Comparison of ENCODE assay signal across 20 mouse cellular contexts in genomic region chr2:26543155-26543554, GRCm38 (mm10). TPM values are rescaled to one million over a fixed set of nuclear protein-coding genes. Genes with fewer than 3 reads are reported as not detected.
DNase-seq lines count a peak whose midpoint lies in the region; ATAC-seq and TF ChIP-seq lines count a peak whose summit lies in the region.
"Had no signal": no experiment of that assay in that cellular context is flagged by ENCODE, and none has a peak within 500 bp of the region (broad histone marks: within the 10 kb centered on the region; RNA-seq: fewer than 3 reads in every experiment).

No protein-coding gene starts in this region.

- peak; percentile 47 for DNase-seq in adrenal gland, postnatal 14 days
- DNase-seq in adrenal gland, adult 18-20 months (ENCODE audit: low spot score in 2 of 2): no peak
- peak; percentile 78 for DNase-seq in kidney, adult 2 months
- DNase-seq in limb, embryonic 10.5 days (ENCODE audit: low spot score): no peak
- no peak for DNase-seq in left cerebral cortex, adult 11 months (ENCODE audit: low spot score)
- DNase-seq: cerebellum, adult 8-10 months; midbrain, embryonic 14.5 days; right cerebral cortex, postnatal 4 days had no signal

- H3K9me3 ChIP-seq in kidney, embryonic 16.5 days (ENCODE audit: low read length): no peaks in the 10 kb centered on the region
- no peaks in the 10 kb centered on the region for H3K9me3 ChIP-seq in heart, embryonic 14.5 days (ENCODE audit: control insufficient read depth, low read length)
- H3K9me3 ChIP-seq in limb, embryonic 10.5 days (replicated peaks): no peaks in the 10 kb centered on the region
- H3K9me3 ChIP-seq in intestine, embryonic 16.5 days (ENCODE audit: control insufficient read depth, low read length): no peaks in the 10 kb centered on the region
- H3K9me3 ChIP-seq: embryonic facial prominence, embryonic 10.5 days; forebrain, embryonic 15.5 days; intestine, embryonic 15.5 days; stomach, embryonic 15.5 days had no signal

- TF ChIP-seq POLR2A in kidney, adult 2 months (IDR thresholded peaks at IDR 0.05; ENCODE audit: low read depth, low read length): no peak

- TF ChIP-seq CTCF in kidney, adult 2 months (conservative IDR thresholded peaks at IDR 0.05; ENCODE audit: insufficient read depth, insufficient read length, low read depth, low read length): no peak

- peak overlapping the region; percentile 37; the same call in 1 of the 2 replicates for H3K27ac ChIP-seq in kidney, adult 2 months (ENCODE audit: insufficient read depth, low read depth, low read length)
- H3K27ac ChIP-seq in kidney, embryonic 16.5 days (ENCODE audit: low read length): no peak overlapping the region
- H3K27ac ChIP-seq in heart, embryonic 14.5 days (replicated peaks in 1 of 2; ENCODE audit: control insufficient read depth in 1 of 2, insufficient read depth in 1 of 2, low read depth in 2 of 2, low read length in 2 of 2): peak overlapping the region; percentile 15 to 54; a peak in 3 of 4 replicates
- 0 out of 2 replicates have a peak overlapping the region, but pooled peaks have one; percentile 16 for H3K27ac ChIP-seq in limb, embryonic 10.5 days
- no peak overlapping the region for H3K27ac ChIP-seq in intestine, embryonic 16.5 days (ENCODE audit: low read length)
- H3K27ac ChIP-seq: embryonic facial prominence, embryonic 10.5 days; forebrain, embryonic 15.5 days; intestine, embryonic 15.5 days; stomach, embryonic 15.5 days had no signal

- WGBS in kidney, adult 2 months: 52% methylated on average over 4 of the region's 4 CpGs
- WGBS in kidney, embryonic 16.5 days: 63% methylated on average over 4 of the region's 4 CpGs
- 44% methylated on average over 4 of the region's 4 CpGs for WGBS in heart, embryonic 14.5 days
- WGBS in limb, embryonic 10.5 days: 81% methylated on average over 4 of the region's 4 CpGs
- 72% methylated on average over 4 of the region's 4 CpGs for WGBS in intestine, embryonic 16.5 days

- H3K4me1 ChIP-seq in kidney, adult 2 months (ENCODE audit: control insufficient read depth, insufficient read depth, low read length): peaks cover 12% of the 10 kb centered on the region; the same call in 1 of the 2 replicates
- peaks cover 40% of the 10 kb centered on the region for H3K4me1 ChIP-seq in kidney, embryonic 16.5 days (ENCODE audit: insufficient read depth, low read length)
- peaks cover 28 to 32% of the 10 kb centered on the region in 2 experiments for H3K4me1 ChIP-seq in heart, embryonic 14.5 days (ENCODE audit: control insufficient read depth in 2 of 2, insufficient read depth in 2 of 2, low read length in 2 of 2)
- peaks cover 50% of the 10 kb centered on the region for H3K4me1 ChIP-seq in limb, embryonic 10.5 days
- H3K4me1 ChIP-seq in intestine, embryonic 16.5 days (ENCODE audit: control insufficient read depth, insufficient read depth, low read length): peaks cover 7% of the 10 kb centered on the region; the same call in 1 of the 2 replicates

- ATAC-seq in kidney, embryonic 16.5 days (ENCODE audit: low FRiP score, low TSS enrichment): no peak
- no peak for ATAC-seq in heart, embryonic 14.5 days (ENCODE audit: insufficient number of reproducible peaks, insufficient read depth, low FRiP score, low read depth)
- ATAC-seq in intestine, embryonic 16.5 days: no peak
- ATAC-seq: forebrain, embryonic 15.5 days; intestine, embryonic 15.5 days had no signal

- H3K27me3 ChIP-seq in kidney, adult 2 months (replicated peaks; ENCODE audit: control insufficient read depth, insufficient read depth, low read length): no peaks in the 10 kb centered on the region
- H3K27me3 ChIP-seq in kidney, embryonic 16.5 days (ENCODE audit: insufficient read depth, low read length): no peaks in the 10 kb centered on the region
- no peaks in the 10 kb centered on the region for H3K27me3 ChIP-seq in heart, embryonic 14.5 days (ENCODE audit: control insufficient read depth, insufficient read depth, low read length)
- peaks cover 5% of the 10 kb centered on the region; the same call in 1 of the 2 replicates for H3K27me3 ChIP-seq in limb, embryonic 10.5 days (ENCODE audit: low read depth, poor library complexity, severe bottlenecking)
- 0 out of 2 replicates have a peak, but pooled peaks cover under 1% of the 10 kb centered on the region for H3K27me3 ChIP-seq in intestine, embryonic 16.5 days (replicated peaks; ENCODE audit: control insufficient read depth, insufficient read depth, low read length)
- H3K27me3 ChIP-seq: forebrain, embryonic 15.5 days; stomach, embryonic 15.5 days had no signal

- H3K36me3 ChIP-seq in kidney, adult 2 months (ENCODE audit: control insufficient read depth, insufficient read depth, low read length): no peaks in the 10 kb centered on the region
- H3K36me3 ChIP-seq in kidney, embryonic 16.5 days (ENCODE audit: insufficient read depth, low read length): no peaks in the 10 kb centered on the region
- H3K36me3 ChIP-seq in heart, embryonic 14.5 days (ENCODE audit: control insufficient read depth, insufficient read depth, low read length): no peaks in the 10 kb centered on the region
- no peaks in the 10 kb centered on the region for H3K36me3 ChIP-seq in limb, embryonic 10.5 days
- no peaks in the 10 kb centered on the region for H3K36me3 ChIP-seq in intestine, embryonic 16.5 days (ENCODE audit: control insufficient read depth, insufficient read depth, low read length)
- H3K36me3 ChIP-seq: embryonic facial prominence, embryonic 10.5 days; forebrain, embryonic 15.5 days; intestine, embryonic 15.5 days; stomach, embryonic 15.5 days had no signal

- no peak overlapping the region for H3K4me3 ChIP-seq in kidney, adult 2 months (ENCODE audit: insufficient read depth, low read depth, low read length)
- H3K4me3 ChIP-seq in kidney, embryonic 16.5 days (ENCODE audit: low read length): no peak overlapping the region
- H3K4me3 ChIP-seq in heart, embryonic 14.5 days (ENCODE audit: control insufficient read depth in 1 of 2, insufficient read depth in 1 of 2, low read depth in 1 of 2, low read length in 2 of 2): no peak overlapping the region
- no peak overlapping the region for H3K4me3 ChIP-seq in limb, embryonic 10.5 days
- no peak overlapping the region for H3K4me3 ChIP-seq in intestine, embryonic 16.5 days (ENCODE audit: low read length)
- H3K4me3 ChIP-seq: embryonic facial prominence, embryonic 10.5 days; forebrain, embryonic 15.5 days; intestine, embryonic 15.5 days; stomach, embryonic 15.5 days had no signal

- H3K4me2 ChIP-seq in kidney, embryonic 16.5 days (replicated peaks; ENCODE audit: low read depth, low read length): no peak overlapping the region
- no peak overlapping the region for H3K4me2 ChIP-seq in heart, embryonic 14.5 days (ENCODE audit: low read length)
- H3K4me2 ChIP-seq in intestine, embryonic 16.5 days (ENCODE audit: low read depth, low read length): no peak overlapping the region
- H3K4me2 ChIP-seq: forebrain, embryonic 15.5 days; intestine, embryonic 15.5 days; stomach, embryonic 15.5 days had no signal

- H3K9ac ChIP-seq in kidney, embryonic 16.5 days (replicated peaks; ENCODE audit: low read length): no peak overlapping the region
- no peak overlapping the region for H3K9ac ChIP-seq in heart, embryonic 14.5 days (ENCODE audit: low read length)
- H3K9ac ChIP-seq in intestine, embryonic 16.5 days (ENCODE audit: low read depth, low read length): no peak overlapping the region
- H3K9ac ChIP-seq: forebrain, embryonic 15.5 days; intestine, embryonic 15.5 days; stomach, embryonic 15.5 days had no signal

RNA-seq across cellular contexts. Expression of gene Notch1, which starts 26.7 kb away (rescaled TPM):
- 27.5 and 35.7 TPM in 2 replicates for total RNA-seq in adrenal gland, postnatal 14 days (2021)
- 10 to 100 TPM; 21.5 to 22.0 TPM for total RNA-seq in adrenal gland, adult 18-20 months (2021)
- polyA plus RNA-seq in kidney, adult 2 months (2012; rRNA removed): 16.1 and 17.7 TPM in 2 replicates
- polyA plus RNA-seq in kidney, embryonic 16.5 days (2015; fragmentation: Nextera tagmentation; extraction: Ambion mirVana): 23.7 and 27.0 TPM in 2 replicates
- polyA plus RNA-seq in heart, embryonic 14.5 days (2014; fragmentation: Nextera tagmentation; extraction: Ambion mirVana): 21.2 and 21.6 TPM in 2 replicates
- 8.5 and 11.8 TPM in 2 replicates for polyA plus RNA-seq in limb, embryonic 10.5 days (2016; fragmentation: Nextera tagmentation; extraction: Ambion mirVana)
- polyA plus RNA-seq in intestine, embryonic 16.5 days (2015; fragmentation: Nextera tagmentation; extraction: Ambion mirVana): 7.4 and 8.4 TPM in 2 replicates

RNA-seq across cellular contexts. Expression of gene Egfl7, which starts 36.7 kb away (rescaled TPM):
- total RNA-seq in adrenal gland, postnatal 14 days (2021): 217 and 247 TPM in 2 replicates
- 100 to 1,000 TPM in 1 of 2 experiments, 10 to 100 TPM in 1; 97.9 to 102 TPM for total RNA-seq in adrenal gland, adult 18-20 months (2021)
- 297 and 304 TPM in 2 replicates for polyA plus RNA-seq in kidney, adult 2 months (2012; rRNA removed)
- polyA plus RNA-seq in kidney, embryonic 16.5 days (2015; fragmentation: Nextera tagmentation; extraction: Ambion mirVana): 257 and 266 TPM in 2 replicates
- polyA plus RNA-seq in heart, embryonic 14.5 days (2014; fragmentation: Nextera tagmentation; extraction: Ambion mirVana): 161 and 177 TPM in 2 replicates
- polyA plus RNA-seq in limb, embryonic 10.5 days (2016; fragmentation: Nextera tagmentation; extraction: Ambion mirVana): 96.5 and 97.2 TPM in 2 replicates
- 110 and 118 TPM in 2 replicates for polyA plus RNA-seq in intestine, embryonic 16.5 days (2015; fragmentation: Nextera tagmentation; extraction: Ambion mirVana)

RNA-seq across cellular contexts. Expression of gene Gm20532, which starts 43.3 kb away (rescaled TPM):
- not detected in 2 replicates for total RNA-seq in adrenal gland, postnatal 14 days (2021)
- not detected for total RNA-seq in adrenal gland, adult 18-20 months (2021)
- polyA plus RNA-seq in kidney, adult 2 months (2012; rRNA removed): not detected in 2 replicates
- polyA plus RNA-seq in kidney, embryonic 16.5 days (2015; fragmentation: Nextera tagmentation; extraction: Ambion mirVana): not detected in 2 replicates
- polyA plus RNA-seq in heart, embryonic 14.5 days (2014; fragmentation: Nextera tagmentation; extraction: Ambion mirVana): not detected in 2 replicates
- polyA plus RNA-seq in limb, embryonic 10.5 days (2016; fragmentation: Nextera tagmentation; extraction: Ambion mirVana): not detected in 2 replicates
- not detected in 2 replicates for polyA plus RNA-seq in intestine, embryonic 16.5 days (2015; fragmentation: Nextera tagmentation; extraction: Ambion mirVana)
- total RNA-seq: gastrocnemius, postnatal 4 days; left cerebral cortex, adult 8-10 months had no signal
- polyA plus RNA-seq: C2C12; embryonic facial prominence, embryonic 10.5 days; forebrain, embryonic 15.5 days; intestine, embryonic 15.5 days; liver, embryonic 16.5 days; midbrain, embryonic 14.5 days; neural tube, embryonic 14.5 days; stomach, embryonic 15.5 days had no signal

Comparison
In these comparisons a context has a peak if more than half of its experiments do, and no peak if none do; other contexts are left out.
1. DNase-seq: peak in adrenal gland, postnatal 14 days (single experiment) and kidney, adult 2 months (single experiment); none in adrenal gland, adult 18-20 months (0 of 2), limb, embryonic 10.5 days (single experiment) and left cerebral cortex, adult 11 months (single experiment).
2. H3K27ac ChIP-seq: peak in kidney, adult 2 months (single experiment), heart, embryonic 14.5 days (2 of 2) and limb, embryonic 10.5 days (single experiment); none in kidney, embryonic 16.5 days (single experiment) and intestine, embryonic 16.5 days (single experiment).